Mouse (Mus musculus) ES-E14 (cell line): ENCODE results near the gene Mad1l1.

Experiments
- CHD2 ChIP-seq: IDR thresholded peaks from 2 replicates; pipeline ENCODE4 v1.6.1; 2014; ENCODE audit warnings: mild to moderate bottlenecking, low read depth, low read length, inconsistent platforms
- MAFK ChIP-seq: IDR thresholded peaks from 2 replicates; pipeline ENCODE4 v1.6.1; 2014; ENCODE audit warnings: mild to moderate bottlenecking, low read depth, low read length, inconsistent platforms; ENCODE audit not compliant: insufficient read depth
- ZC3H11A ChIP-seq: IDR thresholded peaks from 2 replicates; pipeline ENCODE4 v1.6.1; 2012; ENCODE audit warnings: low read depth, mild to moderate bottlenecking, inconsistent platforms, low read length, borderline replicate concordance

DNA sequence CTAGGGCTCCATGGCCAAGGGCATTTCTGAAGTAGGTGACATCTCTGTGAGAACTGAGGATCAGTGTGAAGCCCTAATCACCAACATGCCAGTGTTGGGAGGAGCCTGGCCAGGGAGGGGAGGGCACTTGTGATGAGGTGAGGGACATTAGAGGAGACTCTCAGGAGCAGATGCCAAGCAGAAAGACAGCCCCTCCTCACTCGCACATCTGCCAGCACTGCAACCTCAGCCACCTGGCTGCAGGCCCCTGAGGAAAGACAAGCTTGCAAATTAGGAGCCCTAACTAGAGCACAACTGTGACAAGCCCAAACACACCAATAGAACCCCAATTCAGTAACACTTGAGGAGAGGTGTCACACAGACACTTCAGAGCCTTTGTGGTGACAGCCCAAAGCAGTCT, 120.2 kb downstream of the Mad1l1 start:
- no peak for TF ChIP-seq ZC3H11A
- no peak for TF ChIP-seq CHD2
- TF ChIP-seq MAFK, result no peak
